Mouse (Mus musculus) embryonic facial prominence, embryonic 10.5 days (tissue): Measurements from ENCODE around the gene Nfkb1. TPM values are rescaled to one million over a fixed set of nuclear protein-coding genes. Genes with fewer than 3 reads are reported as not detected.

Source experiments
- DNase-seq: peaks from one replicate; pipeline ENCODE4 v3.0.0-alpha.2; 2017; ENCODE audit warnings: low spot score
- H3K27ac ChIP-seq: fragments of 300-500 bp; sonication (generic); replicated peaks from 2 replicates; pipeline ENCODE4 v1.5.1; 2016; ENCODE audit warnings: mild to moderate bottlenecking
- H3K27me3 ChIP-seq: fragments of 300-500 bp; sonication (generic); replicated peaks from 2 replicates; pipeline ENCODE4 v1.6.1; 2016; ENCODE audit warnings: low read depth, mild to moderate bottlenecking; ENCODE audit not compliant: poor library complexity, severe bottlenecking
- H3K36me3 ChIP-seq: fragments of 300-500 bp; sonication (generic); replicated peaks from 2 replicates; pipeline ENCODE4 v1.6.1; 2016; ENCODE audit warnings: mild to moderate bottlenecking, moderate library complexity
- H3K4me1 ChIP-seq: fragments of 300-500 bp; sonication (generic); 2 replicates; pipeline ENCODE4 v1.6.1; 2016
- H3K4me3 ChIP-seq: fragments of 300-500 bp; sonication (generic); 2 replicates; pipeline ENCODE4 v1.5.1; 2016; ENCODE audit warnings: mild to moderate bottlenecking, moderate library complexity
- H3K9me3 ChIP-seq: fragments of 300-500 bp; sonication (generic); 2 replicates; pipeline ENCODE4 v1.6.1; 2016; ENCODE audit warnings: mild to moderate bottlenecking
- WGBS: fragments of 180-500 bp; shearing (Covaris S2); methylation state at CpG from one replicate; pipeline ENCODE4 v1.1.7; 2016; 5-methylcytosine and 5-hydroxymethylcytosine counted together
- polyA plus RNA-seq: library from polyadenylated mRNA; unstranded; fragments of >200 nt; fragmentation: Nextera tagmentation; extraction: Ambion mirVana; gene quantifications from 2 replicates; pipeline ENCODE4 v1.2.1, GENCODE M21; 2016

The Nfkb1 gene
- polyA plus RNA-seq, 1 experiment from 2014 or later: 12.7 TPM

DNA sequence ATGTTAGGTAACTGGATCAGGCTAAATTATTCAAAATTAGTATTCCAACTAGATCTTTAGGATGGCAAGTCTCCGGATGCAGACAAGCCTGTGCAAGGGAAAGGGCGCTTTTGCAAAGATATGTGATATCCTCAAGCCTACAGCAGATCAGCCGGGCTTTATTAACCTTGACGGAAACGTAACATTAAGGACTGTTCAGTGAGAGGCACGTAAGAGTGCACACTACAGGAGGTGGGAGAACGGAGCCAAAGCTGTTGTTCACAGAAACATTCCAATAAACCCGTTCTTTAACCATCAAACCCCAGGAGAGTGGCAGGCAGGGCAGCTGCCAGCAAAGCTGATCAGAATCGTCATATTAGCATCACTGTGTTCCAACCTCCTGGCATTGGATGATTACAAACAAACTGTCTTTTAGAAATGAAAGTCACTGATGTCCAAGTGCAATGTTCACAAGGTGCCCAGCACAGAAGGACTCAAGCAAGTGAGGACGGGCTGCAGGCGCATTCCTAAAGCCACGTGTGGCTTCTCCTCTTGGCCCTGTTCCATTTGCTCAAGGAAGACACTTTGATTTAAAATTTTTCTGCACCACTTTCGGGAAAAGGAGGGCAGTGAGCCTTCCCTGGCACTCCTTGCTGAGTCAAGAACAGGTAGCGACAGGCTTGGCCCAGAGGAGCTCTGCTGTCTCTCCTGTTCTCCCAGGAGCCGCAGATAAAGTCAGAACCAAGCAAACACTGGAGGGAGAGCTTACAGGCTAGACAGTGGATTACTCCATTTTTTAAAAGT lies 40.4 kb downstream of the Nfkb1 start:
- H3K36me3 ChIP-seq: peaks cover 52% of the 10 kb centered on the region
- H3K4me3 ChIP-seq: no peak overlapping the region
- H3K4me1 ChIP-seq: peaks cover 18% of the 10 kb centered on the region
- 84% methylated on average over 15 of the region's 15 CpGs for WGBS
- H3K27ac ChIP-seq: no peak overlapping the region; the same call in 1 of the 2 replicates
- no peaks in the 10 kb centered on the region for H3K27me3 ChIP-seq
- no peak for DNase-seq
- H3K9me3 ChIP-seq: no peaks in the 10 kb centered on the region

- Histone ChIP-seq H3K9me3 (no peaks in the 10 kb centered on the region; the same call in 1 of the 2 replicates), H3K27me3 (no peaks in the 10 kb centered on the region), H3K4me1 (peaks cover 18% of the 10 kb centered on the region), H3K4me3 (no peak overlapping the region), H3K27ac (no peak overlapping the region), H3K36me3 (peaks cover 59% of the 10 kb centered on the region)
- DNase-seq: no peak
- WGBS: 88% methylated on average over 10 of the region's 10 CpGs
Observed at GRCm38 (mm10) chr3:135649809-135650208, 41.5 kb downstream of the Nfkb1 start.

GRCm38 (mm10) chr3:135648501-135648900 lies 42.8 kb downstream of the Nfkb1 start:
- H3K4me1 ChIP-seq: peaks cover 16% of the 10 kb centered on the region
- H3K4me3 ChIP-seq: no peak overlapping the region
- no peaks in the 10 kb centered on the region; the same call in 1 of the 2 replicates for H3K9me3 ChIP-seq
- WGBS: 90% methylated on average over 8 of the region's 8 CpGs
- no peaks in the 10 kb centered on the region for H3K27me3 ChIP-seq
- H3K36me3 ChIP-seq: peaks cover 62% of the 10 kb centered on the region
- H3K27ac ChIP-seq: no peak overlapping the region
- DNase-seq: no peak

GRCm38 (mm10) chr3:135646622-135647021 lies 44.7 kb downstream of the Nfkb1 start:
- no peaks in the 10 kb centered on the region; the same call in 1 of the 2 replicates for H3K9me3 ChIP-seq
- H3K27me3 ChIP-seq: no peaks in the 10 kb centered on the region
- DNase-seq: no peak
- no peak overlapping the region for H3K4me3 ChIP-seq
- peaks cover 12% of the 10 kb centered on the region for H3K4me1 ChIP-seq
- 94% methylated on average over 1 of the region's 1 CpGs for WGBS
- peaks cover 62% of the 10 kb centered on the region for H3K36me3 ChIP-seq
- no peak overlapping the region for H3K27ac ChIP-seq

DNA sequence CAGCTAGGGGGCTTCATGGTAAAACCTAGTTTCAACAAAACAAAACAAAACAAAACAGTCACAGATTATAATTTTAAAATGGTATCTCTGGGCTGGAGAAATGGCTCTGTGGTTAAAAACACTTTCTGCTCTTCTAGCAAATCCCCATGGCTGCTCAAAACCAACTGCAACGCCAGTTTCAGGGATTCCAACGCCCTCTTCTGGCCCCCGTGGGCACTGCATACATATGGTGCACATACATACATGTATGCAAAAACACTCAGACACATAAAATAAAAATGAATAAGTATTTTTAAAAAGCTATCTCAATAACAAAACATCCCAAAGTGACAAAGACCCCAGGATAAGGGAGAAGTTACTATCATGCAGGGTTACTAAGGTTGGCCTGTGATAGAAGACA lies 46.4 kb downstream of the Nfkb1 start:
- H3K36me3 ChIP-seq: peaks cover 76% of the 10 kb centered on the region
- WGBS: 89% methylated on average over 3 of the region's 3 CpGs
- no peaks in the 10 kb centered on the region for H3K27me3 ChIP-seq
- no peak overlapping the region for H3K4me3 ChIP-seq
- no peaks in the 10 kb centered on the region for H3K4me1 ChIP-seq
- no peak overlapping the region for H3K27ac ChIP-seq
- no peak for DNase-seq
- no peaks in the 10 kb centered on the region; the same call in 1 of the 2 replicates for H3K9me3 ChIP-seq

DNA sequence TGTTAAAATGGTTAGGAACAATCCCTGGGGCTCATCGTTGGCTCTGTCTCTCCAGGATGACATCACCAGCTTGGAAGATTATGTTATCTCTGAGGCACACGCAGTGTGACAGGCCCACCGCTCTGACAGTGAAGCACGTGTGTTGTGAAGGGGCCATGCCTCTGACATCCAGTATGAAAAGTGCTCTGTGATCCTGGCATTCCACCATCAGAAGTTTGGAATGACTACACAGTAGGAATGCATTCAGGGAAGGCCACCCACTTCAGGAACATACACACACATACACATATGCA lies 49.8 kb downstream of the Nfkb1 start:
- no peaks in the 10 kb centered on the region for H3K27me3 ChIP-seq
- peaks cover 2% of the 10 kb centered on the region; the same call in 1 of the 2 replicates for H3K4me1 ChIP-seq
- no peak for DNase-seq
- no peak overlapping the region for H3K27ac ChIP-seq
- H3K9me3 ChIP-seq: no peaks in the 10 kb centered on the region; the same call in 1 of the 2 replicates
- H3K36me3 ChIP-seq: peaks cover 61% of the 10 kb centered on the region
- H3K4me3 ChIP-seq: no peak overlapping the region
- 88% methylated on average over 4 of the region's 4 CpGs for WGBS

GRCm38 (mm10) chr3:135640856-135641622 lies 50.3 kb downstream of the Nfkb1 start:
- H3K27ac ChIP-seq: no peak overlapping the region
- DNase-seq: no peak
- H3K27me3 ChIP-seq: no peaks in the 10 kb centered on the region
- H3K4me1 ChIP-seq: peaks cover 3% of the 10 kb centered on the region; the same call in 1 of the 2 replicates
- H3K4me3 ChIP-seq: no peak overlapping the region
- no peaks in the 10 kb centered on the region; the same call in 1 of the 2 replicates for H3K9me3 ChIP-seq
- peaks cover 57% of the 10 kb centered on the region for H3K36me3 ChIP-seq
- 94% methylated on average over 16 of the region's 16 CpGs for WGBS

- no peaks in the 10 kb centered on the region for H3K27me3 ChIP-seq
- 95% methylated on average over 5 of the region's 5 CpGs for WGBS
- H3K9me3 ChIP-seq: no peaks in the 10 kb centered on the region; the same call in 1 of the 2 replicates
- H3K36me3 ChIP-seq: peaks cover 50% of the 10 kb centered on the region
- H3K4me1 ChIP-seq: peaks cover 3% of the 10 kb centered on the region; the same call in 1 of the 2 replicates
- no peak overlapping the region for H3K27ac ChIP-seq
- no peak overlapping the region for H3K4me3 ChIP-seq
- no peak for DNase-seq
Observed at GRCm38 (mm10) chr3:135640203-135640602, 51.1 kb downstream of the Nfkb1 start.

- DNase-seq: no peak
- H3K27ac ChIP-seq: no peak overlapping the region
- no peaks in the 10 kb centered on the region for H3K27me3 ChIP-seq
- H3K4me3 ChIP-seq: no peak overlapping the region
- H3K36me3 ChIP-seq: peaks cover 27% of the 10 kb centered on the region
- H3K4me1 ChIP-seq: peaks cover 3% of the 10 kb centered on the region; the same call in 1 of the 2 replicates
- WGBS: 82% methylated on average over 5 of the region's 5 CpGs
- H3K9me3 ChIP-seq: no peaks in the 10 kb centered on the region
Observed at GRCm38 (mm10) chr3:135637592-135637991, 53.8 kb downstream of the Nfkb1 start.

- H3K4me1 ChIP-seq: peaks cover 12% of the 10 kb centered on the region
- no peaks in the 10 kb centered on the region for H3K27me3 ChIP-seq
- WGBS: 47% methylated on average over 14 of the region's 14 CpGs
- H3K4me3 ChIP-seq: no peak overlapping the region
- H3K9me3 ChIP-seq: no peaks in the 10 kb centered on the region
- peaks cover 21% of the 10 kb centered on the region for H3K36me3 ChIP-seq
- peak; percentile 21 for DNase-seq
- H3K27ac ChIP-seq: no peak overlapping the region
Observed at GRCm38 (mm10) chr3:135636454-135636853, 54.9 kb downstream of the Nfkb1 start.

DNA sequence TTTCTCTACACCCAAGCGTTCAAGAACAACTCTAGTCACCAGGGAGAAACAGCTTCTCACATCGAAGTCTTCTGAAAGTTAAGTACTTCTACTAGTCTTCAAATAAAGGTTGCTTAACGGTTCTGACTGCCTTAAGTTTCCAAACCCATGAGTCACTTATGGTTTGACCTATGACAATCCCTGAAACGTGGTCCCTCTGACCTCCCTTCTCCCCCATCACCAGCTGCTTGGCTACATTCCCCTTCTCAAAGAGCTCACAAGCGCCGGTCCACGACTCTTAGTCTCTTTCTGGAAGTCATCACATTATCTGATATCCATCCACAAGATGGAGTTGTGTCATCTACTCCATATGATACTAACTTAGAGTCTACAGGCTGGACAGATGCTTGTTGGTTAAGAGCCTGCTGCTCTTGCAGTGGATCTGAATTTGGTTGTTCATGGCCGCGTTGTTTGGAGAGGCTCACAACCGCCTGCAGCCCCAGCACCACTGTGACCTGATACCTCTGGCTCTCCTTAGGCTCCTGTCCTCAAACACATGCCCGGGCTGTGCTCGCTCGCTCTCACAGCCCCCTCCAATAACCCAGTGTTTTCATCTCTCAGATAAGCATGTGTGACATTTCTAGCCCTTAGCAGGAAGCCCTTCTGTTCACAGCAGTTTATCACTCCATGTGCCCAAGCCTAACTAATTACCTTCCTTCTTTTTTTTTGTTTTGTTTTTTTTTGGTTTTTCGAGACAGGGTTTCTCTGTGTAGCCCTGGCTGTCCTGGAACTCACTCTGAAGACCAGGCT lies 55.5 kb downstream of the Nfkb1 start:
- no peak for DNase-seq
- 83% methylated on average over 14 of the region's 14 CpGs for WGBS
- H3K4me3 ChIP-seq: no peak overlapping the region
- H3K27me3 ChIP-seq: no peaks in the 10 kb centered on the region
- no peaks in the 10 kb centered on the region for H3K9me3 ChIP-seq
- peaks cover 16% of the 10 kb centered on the region for H3K4me1 ChIP-seq
- peaks cover 15% of the 10 kb centered on the region for H3K36me3 ChIP-seq
- H3K27ac ChIP-seq: no peak overlapping the region

- no peaks in the 10 kb centered on the region for H3K27me3 ChIP-seq
- H3K4me1 ChIP-seq: peaks cover 19% of the 10 kb centered on the region
- H3K9me3 ChIP-seq: no peaks in the 10 kb centered on the region
- WGBS: 90% methylated on average over 1 of the region's 1 CpGs
- H3K36me3 ChIP-seq: peaks cover 8% of the 10 kb centered on the region
- H3K27ac ChIP-seq: no peak overlapping the region
- no peak for DNase-seq
- H3K4me3 ChIP-seq: no peak overlapping the region
Observed at GRCm38 (mm10) chr3:135635030-135635429, 56.3 kb downstream of the Nfkb1 start.
